Mouse (Mus musculus) c-Kit-positive CD71-positive TER-119-positive erythroid progenitor cells, embryonic 14.5 days (primary cell): Measurements from ENCODE around the gene Calm2.

Experiments used
- DNase-seq: peaks from one replicate; pipeline ENCODE4 v3.0.0-alpha.2; 2013; ENCODE audit warnings: low spot score

The Calm2 gene

DNA sequence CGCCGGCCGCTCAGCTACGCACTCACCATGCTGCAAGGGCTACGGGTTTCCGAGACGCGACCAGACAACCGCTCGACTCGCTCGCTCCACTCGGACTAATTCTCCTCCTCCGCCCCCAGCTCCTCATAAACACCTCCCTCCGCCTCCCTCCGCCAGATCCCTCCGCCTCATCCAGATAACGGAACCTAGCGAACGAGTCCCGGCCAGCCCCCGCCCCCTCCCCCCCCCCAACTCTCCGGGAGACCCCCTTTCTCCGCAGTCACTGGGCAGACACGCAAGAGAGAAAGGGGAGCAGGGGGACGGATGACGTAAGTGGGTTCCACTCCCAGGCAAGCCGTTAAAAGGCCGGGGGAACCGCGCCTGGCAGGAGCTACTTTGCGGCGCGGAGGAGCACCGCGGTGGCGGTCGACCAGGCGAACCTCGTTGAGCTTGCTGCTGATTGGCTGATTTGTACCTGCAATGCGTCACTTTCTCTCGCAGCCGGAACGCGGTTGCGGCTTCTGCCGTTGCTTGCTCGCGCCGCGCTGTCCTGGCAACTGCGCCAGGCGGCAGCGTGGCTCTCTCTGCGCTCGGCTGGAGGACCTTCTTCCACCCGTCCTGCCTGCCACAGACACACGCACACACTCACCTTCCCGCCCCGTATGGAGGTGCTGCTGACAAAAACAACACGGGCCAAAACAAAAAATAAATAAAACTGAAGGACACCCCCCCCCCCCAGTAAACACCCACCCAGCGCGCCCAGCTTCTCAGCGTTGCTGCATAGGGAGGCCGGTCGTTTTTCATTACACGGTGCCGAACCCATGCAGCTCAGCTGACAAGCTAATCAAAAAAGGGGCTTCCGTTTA is at the start of gene Calm2:
Gene Calm2, minus strand, starts transcription at position 169 of the 845 bp plus-strand sequence.
- peak; percentile 95 for DNase-seq

DNA sequence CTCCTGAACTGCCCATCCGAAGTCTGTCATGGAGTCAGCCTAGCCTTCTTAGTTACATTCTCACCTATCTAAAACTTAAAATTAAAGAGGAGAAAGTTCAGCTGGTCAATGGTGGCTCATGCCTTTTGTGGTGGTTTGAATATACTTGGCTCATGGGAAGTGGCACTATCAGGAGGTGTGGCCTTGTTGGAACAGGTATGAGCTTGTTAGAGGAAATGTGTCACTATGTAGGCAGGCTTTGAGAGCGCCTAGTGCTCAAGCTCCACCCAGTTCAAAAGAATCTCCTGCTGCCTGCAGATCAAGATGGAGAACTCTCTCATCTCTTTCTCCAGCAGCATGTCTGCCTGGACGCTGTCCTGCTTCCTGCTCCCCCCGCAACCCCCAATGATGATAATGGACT is 48.8 kb upstream of the Calm2 start:
- DNase-seq = no peak

DNA sequence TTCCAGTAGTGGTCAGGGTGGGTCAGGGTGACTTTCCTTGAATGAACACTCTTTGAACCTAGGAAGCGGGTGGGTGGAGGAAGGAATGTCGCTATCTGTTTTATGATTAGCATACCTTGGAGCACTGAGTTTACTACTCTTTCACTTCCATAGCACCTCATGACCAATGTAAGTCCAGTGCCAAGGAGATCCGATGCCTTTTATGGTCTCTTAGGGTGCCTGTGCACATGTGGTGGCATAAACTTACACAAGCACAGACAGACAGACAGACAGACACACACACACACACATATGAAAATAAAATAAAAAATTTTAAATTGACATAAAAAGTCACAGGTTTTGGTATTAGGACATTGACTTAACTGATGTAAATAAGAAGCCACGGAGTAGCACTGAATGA is 47.6 kb upstream of the Calm2 start:
- no peak for DNase-seq

DNA sequence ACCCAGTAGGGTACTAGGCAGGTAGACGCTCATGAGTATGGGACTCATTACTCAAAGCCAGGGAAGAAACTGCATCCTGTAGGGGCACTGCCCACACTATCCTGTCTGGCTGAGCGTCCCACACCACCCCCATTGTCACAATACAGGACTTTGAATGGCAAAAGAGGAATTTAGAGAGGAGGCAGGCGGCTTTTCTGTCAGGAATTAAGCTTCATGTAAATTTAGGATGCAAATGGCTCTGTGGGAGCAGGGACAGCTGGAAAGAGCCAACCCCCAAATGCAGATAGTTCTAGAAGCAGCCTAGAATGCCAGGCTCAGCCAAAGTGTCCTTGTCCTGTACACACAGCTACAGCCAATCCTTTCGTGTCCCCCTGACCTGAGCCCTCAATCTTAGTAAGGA is 45.6 kb upstream of the Calm2 start:
- DNase-seq = no peak

DNA sequence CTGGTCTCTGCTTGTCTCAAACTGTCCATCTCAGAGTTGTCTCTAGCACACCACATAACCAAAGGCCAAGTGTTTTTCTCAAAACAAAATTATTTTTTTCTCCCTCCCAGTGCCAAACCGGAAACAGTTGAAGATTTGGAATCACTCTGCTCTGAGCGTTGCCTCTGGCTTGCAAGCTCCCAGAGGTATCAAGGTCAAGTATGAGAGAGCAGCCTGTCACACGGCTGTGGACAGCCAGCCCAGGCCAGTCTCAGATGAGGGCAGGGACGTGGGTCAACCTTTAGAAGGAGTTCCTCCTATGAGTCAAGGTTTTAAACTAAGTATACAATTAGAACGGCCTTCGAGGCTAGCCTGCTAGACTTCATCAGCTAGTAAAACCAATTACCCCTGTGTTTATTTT is 43.6 kb upstream of the Calm2 start:
- no peak for DNase-seq

DNA sequence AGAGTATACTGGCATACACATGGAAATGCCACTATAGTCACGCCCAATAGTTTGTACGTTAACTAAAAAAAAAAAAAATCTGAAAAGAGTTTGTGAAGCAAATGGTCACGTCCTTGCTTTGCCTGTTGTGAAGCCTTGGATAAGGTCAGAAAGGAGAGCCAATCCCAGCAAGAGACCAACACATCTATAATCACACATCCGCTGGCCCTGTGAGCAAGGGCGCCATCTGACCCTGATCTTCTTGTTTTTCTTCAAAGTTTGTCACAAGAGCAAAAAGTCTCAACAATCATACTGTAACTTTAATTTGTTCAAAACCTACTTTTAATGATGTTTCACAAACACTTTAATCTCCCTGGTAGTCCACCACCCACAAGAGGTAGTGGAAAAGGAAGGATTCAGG is 39.0 kb upstream of the Calm2 start:
- DNase-seq = no peak

DNA sequence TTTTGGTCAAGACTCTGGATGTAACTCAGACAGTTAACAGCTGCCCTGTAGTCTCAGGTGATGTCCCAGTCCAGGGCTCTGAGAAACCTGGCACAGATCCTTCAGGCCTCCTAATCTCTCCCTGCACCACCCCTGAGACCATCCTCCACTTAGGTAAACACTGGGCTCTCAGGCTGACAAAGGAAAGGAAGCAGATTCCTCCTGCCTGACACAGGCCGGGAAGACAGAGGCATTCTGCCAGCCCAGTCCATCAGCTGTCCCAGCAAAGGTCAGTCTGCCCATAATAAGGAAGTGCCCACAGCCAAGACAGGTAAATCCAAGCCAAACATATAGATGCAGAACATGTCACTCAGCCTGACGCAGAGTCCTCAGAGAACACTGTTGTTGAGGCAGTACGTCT is 36.1 kb upstream of the Calm2 start:
- DNase-seq = no peak

DNA sequence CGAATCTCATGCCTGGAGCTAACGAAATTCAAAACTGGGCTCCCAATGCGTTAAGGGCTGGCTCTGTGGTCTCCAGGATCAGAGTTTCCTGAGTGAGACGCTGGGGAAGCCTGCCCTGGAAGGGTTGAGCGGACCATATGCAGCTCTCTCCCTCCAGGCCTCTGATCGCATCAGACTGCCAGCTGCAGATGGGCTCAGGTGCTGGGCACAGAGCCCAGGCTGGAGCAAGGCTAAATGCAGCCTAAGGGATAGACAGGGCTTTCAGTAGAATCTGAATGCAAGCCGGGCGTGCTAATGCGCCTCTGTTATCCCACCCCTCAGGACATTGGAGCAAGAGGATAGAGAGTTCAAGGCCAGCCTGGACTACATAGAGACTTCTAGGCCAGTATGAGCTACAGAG is 31.8 kb upstream of the Calm2 start:
- DNase-seq = no peak

DNA sequence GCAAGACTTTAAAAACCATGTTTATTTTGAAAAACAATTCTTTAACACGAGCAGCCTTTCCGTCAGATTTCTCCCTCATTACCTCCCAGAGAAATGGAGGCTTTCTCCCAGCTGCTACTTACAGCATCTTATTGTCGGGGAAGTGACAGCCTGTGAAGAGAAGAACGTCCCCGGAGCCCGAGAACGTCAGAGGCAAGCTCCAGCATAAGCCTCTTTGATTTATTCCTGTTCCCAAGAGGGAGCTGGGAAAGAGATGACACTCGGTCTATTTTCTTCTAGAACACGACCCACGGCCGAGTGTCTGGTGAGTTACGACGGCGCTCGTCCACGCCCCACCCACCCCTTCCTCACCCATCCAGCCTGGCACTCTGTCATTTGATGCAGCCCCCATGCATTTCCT is 30.9 kb upstream of the Calm2 start:
- DNase-seq = no peak

DNA sequence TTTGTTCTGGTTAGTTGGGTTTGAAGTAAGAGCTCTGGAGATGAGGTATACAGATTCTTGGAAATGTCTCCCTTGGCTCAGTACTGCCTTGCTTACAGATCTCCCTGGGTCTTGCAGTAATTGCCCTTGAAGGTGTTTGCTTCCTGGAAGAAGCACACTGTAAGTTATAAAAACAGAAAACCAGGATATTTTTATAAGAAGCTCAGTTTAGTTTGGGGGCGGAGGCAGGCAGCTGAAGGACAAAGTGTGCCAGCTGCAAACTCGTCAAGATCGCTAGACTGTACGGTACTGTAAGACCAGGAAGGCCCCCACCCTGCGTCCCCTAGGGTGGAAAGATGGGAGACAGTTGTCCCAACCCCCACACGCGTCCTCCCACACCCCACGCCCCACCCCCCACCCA is 28.6 kb upstream of the Calm2 start:
- DNase-seq = no peak

DNA sequence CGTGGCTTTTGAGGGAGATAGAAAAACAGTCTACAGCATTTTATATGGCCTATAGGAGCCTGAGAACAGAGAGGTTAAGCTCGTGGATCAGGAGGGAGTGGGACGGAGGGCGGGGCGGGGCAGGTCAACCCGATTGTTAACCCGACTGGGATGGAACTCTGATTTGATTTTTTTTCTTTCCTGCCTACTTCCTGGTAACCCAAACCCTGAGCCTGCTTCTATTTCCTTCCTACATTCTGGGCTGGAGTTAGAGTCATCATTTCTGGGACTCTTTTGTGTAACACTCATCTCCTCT is 27.7 kb upstream of the Calm2 start:
- DNase-seq = no peak

DNA sequence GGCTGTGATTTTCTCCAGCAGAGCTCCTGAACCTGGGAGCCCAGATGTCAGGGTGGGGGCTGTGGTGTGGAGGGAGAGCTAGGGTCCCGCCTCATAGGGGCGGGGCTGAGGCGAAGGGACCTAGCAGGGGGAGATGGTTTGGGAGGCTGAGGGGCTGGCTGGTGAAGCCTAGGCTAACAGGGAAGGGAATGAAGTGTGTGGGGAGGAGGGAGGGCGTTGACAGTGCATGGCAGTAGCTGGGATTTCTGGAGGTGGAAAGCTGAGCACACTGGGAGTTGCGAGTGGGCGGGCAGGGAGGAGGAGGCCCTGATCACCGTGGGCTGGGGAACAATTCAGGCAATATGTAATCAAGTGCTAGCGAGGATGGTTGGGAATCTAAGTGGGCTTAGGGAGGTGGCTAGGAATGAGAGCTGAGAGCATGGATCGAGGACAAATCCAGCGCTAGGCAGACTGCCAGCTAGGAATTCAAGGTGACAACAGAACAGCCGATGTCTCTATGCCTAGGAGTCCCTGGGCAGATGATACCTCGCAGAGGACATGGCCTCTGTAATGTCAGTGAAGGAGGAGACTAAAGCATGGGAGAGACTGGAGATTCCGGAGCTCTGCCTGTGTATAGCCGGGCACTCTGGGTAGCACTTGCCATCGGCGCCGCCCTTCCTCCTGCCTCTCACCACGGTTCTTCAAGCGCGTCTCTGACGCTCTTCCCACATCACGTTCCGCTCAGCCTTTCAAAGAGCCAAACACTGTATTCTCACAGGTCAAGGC is 27.2 kb upstream of the Calm2 start:
- no peak for DNase-seq

DNA sequence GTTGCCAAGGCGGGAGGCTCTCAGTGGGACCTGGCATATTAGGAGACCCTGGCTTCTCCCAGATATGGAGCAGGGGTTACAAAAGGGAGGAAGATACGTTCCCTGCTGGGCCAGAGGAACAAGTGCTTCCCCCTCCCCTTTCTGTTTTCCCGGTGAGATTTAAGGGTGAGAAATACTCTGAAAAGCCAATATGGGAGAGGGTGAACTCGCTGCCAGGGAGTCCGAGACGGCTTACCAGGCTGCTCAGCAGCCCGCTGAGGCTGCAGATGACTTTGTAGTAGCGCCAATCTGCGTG is 26.7 kb upstream of the Calm2 start:
- DNase-seq = no peak

DNA sequence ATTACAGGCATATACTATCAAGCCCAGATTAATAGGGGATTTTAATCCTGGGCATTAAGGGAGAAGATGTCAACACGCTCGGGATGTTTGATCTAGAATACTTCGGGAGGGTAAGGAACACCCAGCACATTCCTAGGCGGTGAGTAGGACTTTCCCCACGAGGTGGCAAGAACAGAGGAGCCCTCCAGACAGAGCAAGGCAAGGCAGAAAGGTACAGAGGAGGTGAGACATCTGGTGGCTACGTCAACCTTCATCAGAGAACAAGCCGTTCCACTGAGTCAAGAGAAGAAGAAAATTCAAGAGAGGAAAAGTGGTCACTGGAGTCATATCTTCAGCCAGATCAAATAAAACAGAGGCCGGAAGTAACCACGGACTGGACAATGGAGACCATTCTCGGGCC is 26.1 kb upstream of the Calm2 start:
- no peak for DNase-seq

DNA sequence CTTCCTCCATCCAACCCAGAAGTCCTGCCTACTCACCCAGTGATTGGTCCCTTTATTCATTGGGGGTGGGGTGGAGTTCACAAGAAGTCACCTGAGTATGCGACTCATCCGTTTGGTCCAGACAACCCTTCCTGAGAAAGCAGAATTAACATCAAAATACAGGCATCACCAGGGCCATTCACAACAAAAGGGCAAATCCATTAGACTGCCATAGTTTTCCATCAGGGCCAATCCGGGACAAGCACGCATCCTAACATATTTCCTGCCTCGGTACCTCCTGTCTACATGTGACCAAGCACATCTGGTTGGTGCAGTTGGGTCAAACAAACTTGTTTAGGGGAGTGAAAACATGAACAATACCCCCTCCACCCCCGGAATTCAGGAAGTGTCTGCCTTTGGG is 24.9 kb upstream of the Calm2 start:
- no peak for DNase-seq

DNA sequence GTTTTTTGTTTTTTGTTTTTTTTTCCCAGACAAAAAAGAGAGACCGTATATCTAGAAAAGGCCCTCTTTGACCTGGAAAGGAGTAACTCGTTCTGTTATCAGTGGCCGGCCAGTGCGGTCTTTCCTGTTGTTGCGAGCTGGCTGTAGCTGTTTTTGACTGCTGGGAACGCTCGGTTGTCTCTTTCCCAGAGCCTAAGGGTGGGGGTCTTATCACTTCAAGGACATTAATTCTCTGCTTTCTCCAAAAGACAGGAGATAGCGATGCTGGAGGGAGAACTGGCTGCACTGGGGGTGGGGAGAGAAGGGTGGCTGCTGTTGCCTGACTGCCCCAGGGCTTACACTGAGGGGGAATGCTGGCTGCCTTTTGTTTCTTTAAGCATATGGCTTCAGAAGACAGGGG is 24.1 kb upstream of the Calm2 start:
- peak; percentile 34 for DNase-seq

DNA sequence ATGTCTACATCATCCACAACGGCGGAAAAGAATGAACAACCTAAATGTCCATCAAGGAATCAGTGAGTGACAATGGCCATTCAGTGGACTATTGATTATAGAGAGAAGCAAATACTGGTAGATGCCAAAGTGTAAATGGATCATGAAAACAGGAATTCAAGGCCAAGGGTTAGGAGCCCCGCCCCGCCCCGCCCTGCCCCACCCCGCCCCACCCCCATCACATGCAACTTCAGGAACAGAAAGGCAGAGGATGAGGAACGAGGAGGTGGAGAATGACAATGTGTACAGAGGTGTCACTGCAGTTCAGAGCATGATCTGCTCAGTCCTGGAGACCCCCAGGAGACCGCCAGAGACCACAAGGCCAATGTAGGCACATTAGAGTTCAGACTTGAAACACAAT is 23.5 kb upstream of the Calm2 start:
- peak; percentile 22 for DNase-seq

DNA sequence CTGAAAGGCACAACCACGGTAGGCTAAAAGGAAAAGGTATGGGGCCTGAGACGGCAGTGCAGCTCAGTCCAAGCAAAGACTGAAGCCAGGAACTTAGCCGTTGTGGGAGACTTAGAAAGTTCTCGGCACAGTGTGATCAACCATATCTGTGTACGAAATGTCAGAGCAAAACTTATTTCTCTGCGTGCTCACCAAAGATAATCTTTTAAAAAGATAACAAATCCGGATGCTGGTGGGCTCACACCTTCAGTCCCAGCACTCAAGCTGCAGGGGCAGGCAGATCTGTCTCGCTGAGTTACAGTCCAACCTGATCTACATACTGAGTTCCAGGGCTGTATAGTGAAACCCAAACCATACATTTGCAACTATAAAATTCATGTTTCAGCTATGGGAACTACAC is 22.7 kb upstream of the Calm2 start:
- DNase-seq = peak; percentile 29

DNA sequence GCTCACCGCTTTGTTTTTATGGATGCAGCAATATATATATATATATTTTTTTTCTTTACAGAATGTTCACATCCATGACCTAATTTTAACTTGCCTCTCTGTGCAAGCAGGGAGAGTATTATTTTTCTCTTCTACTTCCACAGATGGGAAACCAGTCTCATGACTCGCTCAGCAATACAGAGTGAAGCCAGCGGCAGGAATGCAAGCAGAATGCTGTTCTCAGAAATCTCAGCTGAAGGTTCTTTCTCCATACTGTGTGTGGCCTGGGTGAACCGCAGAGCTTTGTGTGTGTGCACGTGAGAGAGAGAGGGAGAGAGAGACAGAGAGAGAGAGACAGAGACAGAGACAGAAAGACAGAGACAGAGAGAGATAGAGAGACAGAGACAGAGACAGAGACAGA is 21.9 kb upstream of the Calm2 start:
- DNase-seq = no peak

DNA sequence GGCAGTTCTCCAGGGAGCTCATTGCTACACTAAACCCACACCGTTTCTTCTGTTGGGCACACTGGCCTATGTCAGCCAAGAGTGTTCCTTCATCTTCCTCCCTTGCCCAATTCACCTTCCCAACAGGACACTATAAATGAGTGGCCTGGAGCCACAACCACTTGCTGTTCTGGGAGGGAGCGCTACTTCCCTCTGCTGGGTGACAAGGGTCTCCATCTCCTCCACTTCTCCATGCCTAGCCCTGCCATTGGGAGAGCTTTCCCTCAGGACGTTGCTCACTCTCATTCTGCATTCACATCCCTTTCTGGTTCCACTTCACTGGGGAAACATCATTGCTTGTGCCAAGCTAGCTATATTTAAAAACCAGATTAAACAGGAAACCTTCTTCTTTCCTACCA is 14.8 kb upstream of the Calm2 start:
- DNase-seq = no peak

DNA sequence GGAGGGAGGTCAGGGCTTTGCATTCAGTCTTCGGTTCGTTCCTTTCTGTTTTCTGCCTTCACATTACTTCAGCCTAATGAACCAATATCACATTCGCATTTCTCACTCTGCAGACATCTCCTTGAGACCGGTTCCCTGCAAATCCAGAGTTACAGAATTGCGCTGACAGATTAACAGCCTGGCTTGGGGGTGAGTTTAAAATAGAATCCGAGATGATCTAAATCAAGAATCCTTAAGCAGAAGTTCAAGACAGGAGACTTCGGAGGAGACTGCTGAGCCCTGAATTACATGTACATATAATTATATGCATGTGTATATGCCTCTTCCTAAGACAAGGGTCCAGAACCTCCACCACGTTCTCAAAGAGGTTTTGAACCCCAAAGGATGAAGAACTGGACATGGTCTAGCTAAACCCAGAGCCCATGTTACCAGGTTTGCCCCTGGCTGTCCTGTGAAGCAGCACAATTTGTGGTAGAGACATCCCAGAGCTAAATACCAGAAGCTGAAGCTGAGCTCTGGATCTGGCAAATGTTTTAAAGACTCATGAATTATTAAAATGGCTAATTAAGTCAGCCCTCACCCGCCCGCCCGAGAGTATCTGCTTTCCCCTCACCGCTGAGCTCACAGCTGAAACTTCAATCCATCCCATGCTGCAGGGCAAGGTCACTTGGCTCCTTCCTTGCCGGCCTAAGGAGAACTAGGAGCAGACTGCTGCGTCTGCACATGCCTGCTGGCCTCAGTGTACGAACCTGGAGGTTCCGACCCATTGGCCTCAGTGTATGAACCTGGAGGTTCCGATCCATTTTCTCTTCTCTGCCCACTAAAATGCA is 14.1 kb upstream of the Calm2 start:
- no peak for DNase-seq

DNA sequence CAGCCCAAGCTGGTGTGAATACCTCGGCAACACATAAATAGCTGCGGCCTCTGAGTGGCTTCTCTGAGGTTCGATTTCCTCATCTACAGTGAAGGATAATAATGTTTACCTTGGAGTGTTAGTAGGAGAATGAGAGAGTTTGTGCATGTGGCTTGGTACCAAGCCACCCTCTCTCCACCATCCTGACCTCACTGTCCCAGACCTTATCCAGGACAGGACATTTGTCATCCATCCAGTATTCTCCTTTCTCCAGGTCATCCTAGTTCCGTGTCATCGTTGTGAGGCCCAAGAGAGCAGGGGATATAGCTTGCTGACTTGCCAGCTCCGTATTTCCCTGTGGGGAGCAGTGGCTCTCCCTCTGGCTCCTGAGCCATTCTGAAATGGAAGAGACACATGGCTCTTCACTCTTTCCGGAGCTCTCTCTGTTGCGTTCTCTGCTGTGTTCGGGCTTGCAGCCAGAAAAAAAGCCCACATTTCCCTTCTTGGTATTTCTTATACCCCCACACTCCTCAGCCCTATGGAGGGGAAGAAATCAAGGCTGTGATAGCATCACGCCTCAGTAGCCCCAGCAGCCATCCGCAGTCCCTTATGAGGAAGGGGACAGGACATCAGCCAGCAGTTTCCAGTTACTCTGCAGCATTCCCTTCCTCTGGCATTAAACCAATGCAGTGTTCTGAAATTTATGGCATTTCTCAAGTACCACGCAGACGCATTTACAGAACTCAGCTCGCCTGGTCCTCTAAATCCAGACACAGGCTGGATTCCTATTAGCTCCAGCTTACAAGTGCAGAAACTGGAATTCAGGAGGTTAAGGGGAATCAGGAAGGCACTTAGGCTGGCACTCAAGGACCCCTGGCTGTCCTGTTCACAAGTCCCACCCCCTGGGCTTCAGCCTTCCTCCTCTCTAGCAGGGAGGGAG is 13.3 kb upstream of the Calm2 start:
- DNase-seq = no peak
